Mouse (Mus musculus) liver, embryonic 16.5 days (tissue): ENCODE data around the gene Itga11. TPM values are rescaled to one million over a fixed set of nuclear protein-coding genes. Genes with fewer than 3 reads are reported as not detected.
"Not testable (repeated sequence)": the region's sequence is repeated elsewhere in the genome, so short reads cannot be mapped to it uniquely, and the experiment has no call there.

Source experiments
- ATAC-seq: fragments of 200-750 bp; cut with Nextera tagmentation; 2 replicates; pipeline ENCODE4 v1.8.0; 2017; ENCODE audit warnings: low read depth, mild to moderate bottlenecking, moderate number of reproducible peaks, moderate library complexity
- H3K27ac ChIP-seq: fragments of 300-500 bp; sonication (generic); 2 replicates; pipeline ENCODE4 v1.5.1; 2014; ENCODE audit warnings: mild to moderate bottlenecking, low read length
- H3K27me3 ChIP-seq: fragments of 300-500 bp; sonication (generic); 2 replicates; pipeline ENCODE4 v1.6.1; 2014; ENCODE audit warnings: low read depth, low read length, mixed read lengths; ENCODE audit not compliant: control insufficient read depth, insufficient read depth
- H3K36me3 ChIP-seq: fragments of 300-500 bp; sonication (generic); 2 replicates; pipeline ENCODE4 v1.6.1; 2014; ENCODE audit warnings: mild to moderate bottlenecking; ENCODE audit not compliant: control insufficient read depth, insufficient read depth
- H3K4me1 ChIP-seq: fragments of 300-500 bp; sonication (generic); 2 replicates; pipeline ENCODE4 v1.6.1; 2014; ENCODE audit warnings: low read depth, low read length, mixed read lengths; ENCODE audit not compliant: control insufficient read depth
- H3K4me2 ChIP-seq: fragments of 300-500 bp; sonication (generic); 2 replicates; pipeline ENCODE4 v1.6.1; 2014; ENCODE audit warnings: low read depth, low read length, mixed read lengths
- H3K4me3 ChIP-seq: fragments of 300-500 bp; sonication (generic); 2 replicates; pipeline ENCODE4 v1.5.1; 2014; ENCODE audit warnings: low read depth, mild to moderate bottlenecking, low read length
- H3K9ac ChIP-seq: fragments of 300-500 bp; sonication (generic); 2 replicates; pipeline ENCODE4 v1.6.1; 2014; ENCODE audit warnings: low read depth, low read length
- H3K9me3 ChIP-seq: fragments of 300-500 bp; sonication (generic); replicated peaks from 2 replicates; pipeline ENCODE4 v1.6.1; 2016; ENCODE audit warnings: low read length; ENCODE audit not compliant: control insufficient read depth
- WGBS: fragments of 180-500 bp; shearing (Covaris S2); extraction: QIAGEN DNeasy Blood & Tissue Kit; methylation state at CpG from one replicate; pipeline ENCODE4 v1.1.7; 2014; ENCODE audit not compliant: insufficient replicate concordance; 5-methylcytosine and 5-hydroxymethylcytosine counted together
- polyA plus RNA-seq: library from polyadenylated mRNA; unstranded; fragments of >200 nt; fragmentation: Nextera tagmentation; extraction: Ambion mirVana; gene quantifications from 2 replicates; pipeline ENCODE4 v1.2.1, GENCODE M21; 2015

The Itga11 gene
- polyA plus RNA-seq, 1 experiment from 2014 or later = 0.12 TPM

DNA sequence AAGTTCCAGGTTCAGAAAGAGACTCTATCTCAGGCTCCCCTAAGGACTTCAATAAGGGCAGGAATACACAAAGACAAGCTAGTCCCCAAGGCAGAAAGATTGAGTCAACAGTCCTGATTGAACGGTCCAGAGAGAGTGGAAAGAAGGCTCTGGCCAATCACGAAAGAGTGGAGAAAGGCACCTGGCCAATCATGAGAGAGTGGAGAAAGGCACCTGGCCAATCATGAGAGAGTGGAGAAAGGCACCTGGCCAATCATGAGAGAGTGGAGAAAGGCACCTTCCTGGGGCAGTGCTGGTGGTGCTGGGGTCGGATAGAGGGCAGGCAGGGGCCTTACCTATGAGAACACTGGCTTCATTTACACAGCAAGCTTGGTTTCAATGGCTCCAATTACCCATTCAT lies 28.2 kb upstream of the Itga11 start:
- Histone ChIP-seq H3K9me3 (no peaks in the 10 kb centered on the region), H3K27ac (no peak overlapping the region), H3K36me3 (no peaks in the 10 kb centered on the region), H3K27me3 (no peaks in the 10 kb centered on the region), H3K4me3 (no peak overlapping the region), H3K9ac (no peak overlapping the region), H3K4me2 (no peak overlapping the region), H3K4me1 (no peaks in the 10 kb centered on the region)
- no peak for ATAC-seq
- 66% methylated on average over 3 of the region's 3 CpGs for WGBS

GRCm38 (mm10) chr9:62650764-62651163 lies 26.9 kb upstream of the Itga11 start:
- no peaks in the 10 kb centered on the region for H3K9me3 ChIP-seq
- ATAC-seq = no peak
- no peaks in the 10 kb centered on the region for H3K4me1 ChIP-seq
- no peak overlapping the region for H3K27ac ChIP-seq
- no peak overlapping the region for H3K4me3 ChIP-seq
- 66% methylated on average over 6 of the region's 6 CpGs for WGBS
- H3K27me3 ChIP-seq = no peaks in the 10 kb centered on the region
- no peak overlapping the region for H3K9ac ChIP-seq
- H3K4me2 ChIP-seq = no peak overlapping the region
- no peaks in the 10 kb centered on the region for H3K36me3 ChIP-seq

DNA sequence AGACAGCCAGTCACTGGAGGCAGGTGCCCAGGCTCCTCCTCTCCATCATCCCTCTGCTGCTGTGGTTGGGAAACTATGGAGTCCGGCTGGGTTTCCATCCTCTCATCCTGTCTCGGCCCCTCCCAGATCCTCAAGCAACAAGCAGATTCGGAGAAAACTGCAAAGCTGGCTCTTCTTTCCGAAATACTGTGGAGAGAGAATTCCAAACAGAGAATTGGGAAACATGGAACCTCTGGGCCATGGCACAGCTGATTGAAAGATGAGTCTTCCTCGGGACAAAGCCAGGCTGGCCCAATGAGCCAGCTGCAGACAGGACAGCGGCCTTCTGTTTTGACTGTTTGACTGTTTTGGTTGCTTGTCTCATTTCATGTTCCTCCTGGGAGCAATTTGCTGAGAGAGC lies 23.3 kb upstream of the Itga11 start:
- no peaks in the 10 kb centered on the region for H3K4me1 ChIP-seq
- no peaks in the 10 kb centered on the region for H3K36me3 ChIP-seq
- no peak overlapping the region for H3K27ac ChIP-seq
- 63% methylated on average over 6 of the region's 6 CpGs for WGBS
- H3K9me3 ChIP-seq = no peaks in the 10 kb centered on the region
- no peak overlapping the region for H3K9ac ChIP-seq
- ATAC-seq = no peak
- H3K4me2 ChIP-seq = no peak overlapping the region
- H3K27me3 ChIP-seq = no peaks in the 10 kb centered on the region
- no peak overlapping the region for H3K4me3 ChIP-seq

- no peak overlapping the region for H3K27ac ChIP-seq
- no peaks in the 10 kb centered on the region for H3K27me3 ChIP-seq
- no peak overlapping the region for H3K4me2 ChIP-seq
- ATAC-seq = no peak
- no peaks in the 10 kb centered on the region for H3K36me3 ChIP-seq
- 69% methylated on average over 3 of the region's 3 CpGs for WGBS
- H3K4me1 ChIP-seq = no peaks in the 10 kb centered on the region
- no peaks in the 10 kb centered on the region for H3K9me3 ChIP-seq
- H3K4me3 ChIP-seq = no peak overlapping the region
- H3K9ac ChIP-seq = no peak overlapping the region
Measured at GRCm38 (mm10) chr9:62658016-62658415, 19.6 kb upstream of the Itga11 start.

- H3K4me2 ChIP-seq = no peak overlapping the region
- H3K36me3 ChIP-seq = no peaks in the 10 kb centered on the region
- no peaks in the 10 kb centered on the region for H3K9me3 ChIP-seq
- no peak overlapping the region for H3K4me3 ChIP-seq
- no peak overlapping the region for H3K9ac ChIP-seq
- no peaks in the 10 kb centered on the region for H3K27me3 ChIP-seq
- no peak for ATAC-seq
- WGBS = 58% methylated on average over 4 of the region's 4 CpGs
- H3K4me1 ChIP-seq = no peaks in the 10 kb centered on the region
- H3K27ac ChIP-seq = no peak overlapping the region
Measured at GRCm38 (mm10) chr9:62659026-62659425, 18.6 kb upstream of the Itga11 start.

DNA sequence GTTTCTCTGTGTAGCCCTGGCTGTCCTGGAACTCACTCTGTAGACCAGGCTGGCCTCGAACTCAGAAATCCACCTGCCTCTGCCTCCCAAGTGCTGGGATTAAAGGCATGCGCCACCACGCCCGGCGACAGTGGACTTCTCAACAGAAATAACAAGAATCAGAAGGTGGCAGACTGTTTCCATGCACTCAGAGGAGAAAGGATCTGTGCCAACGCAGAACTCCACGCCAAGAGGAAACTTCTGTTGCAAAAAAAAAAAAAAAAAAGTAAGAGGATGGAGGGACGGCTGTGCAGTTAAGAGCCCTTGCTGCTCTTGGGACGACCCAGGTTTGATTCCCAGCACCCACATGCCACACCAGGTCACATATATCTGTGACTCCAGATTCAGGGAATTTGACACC lies 16.7 kb upstream of the Itga11 start:
- H3K4me1 ChIP-seq, H3K4me3 ChIP-seq, H3K9ac ChIP-seq, H3K27ac ChIP-seq, H3K27me3 ChIP-seq, H3K4me2 ChIP-seq, ATAC-seq, H3K36me3 ChIP-seq, H3K9me3 ChIP-seq: not testable (repeated sequence)
- 84% methylated on average over 9 of the region's 9 CpGs for WGBS

DNA sequence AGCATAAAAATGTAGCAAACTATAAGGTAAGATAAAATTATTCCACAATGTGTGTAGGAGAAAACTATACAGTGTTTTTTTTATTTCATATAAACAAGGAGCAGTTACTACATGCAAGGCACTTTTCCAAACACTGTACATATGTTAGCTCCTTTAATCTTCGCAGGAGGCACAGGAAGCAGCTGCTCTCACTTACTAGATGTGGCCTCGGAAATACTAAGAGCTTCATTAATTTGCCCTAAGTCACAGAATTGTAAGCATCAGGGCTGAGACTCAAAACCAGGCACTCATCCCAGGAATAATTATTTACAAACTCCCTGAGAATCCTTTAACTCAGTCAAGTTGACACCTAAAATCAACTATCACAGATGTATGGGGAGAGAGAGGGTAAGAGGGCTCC lies 14.2 kb upstream of the Itga11 start:
- no peak overlapping the region for H3K27ac ChIP-seq
- H3K4me3 ChIP-seq = no peak overlapping the region
- H3K4me1 ChIP-seq = no peaks in the 10 kb centered on the region
- ATAC-seq = no peak
- WGBS = 49% methylated on average over 2 of the region's 2 CpGs
- H3K9ac ChIP-seq = no peak overlapping the region
- H3K27me3 ChIP-seq = no peaks in the 10 kb centered on the region
- no peaks in the 10 kb centered on the region for H3K9me3 ChIP-seq
- no peak overlapping the region for H3K4me2 ChIP-seq
- no peaks in the 10 kb centered on the region for H3K36me3 ChIP-seq

DNA sequence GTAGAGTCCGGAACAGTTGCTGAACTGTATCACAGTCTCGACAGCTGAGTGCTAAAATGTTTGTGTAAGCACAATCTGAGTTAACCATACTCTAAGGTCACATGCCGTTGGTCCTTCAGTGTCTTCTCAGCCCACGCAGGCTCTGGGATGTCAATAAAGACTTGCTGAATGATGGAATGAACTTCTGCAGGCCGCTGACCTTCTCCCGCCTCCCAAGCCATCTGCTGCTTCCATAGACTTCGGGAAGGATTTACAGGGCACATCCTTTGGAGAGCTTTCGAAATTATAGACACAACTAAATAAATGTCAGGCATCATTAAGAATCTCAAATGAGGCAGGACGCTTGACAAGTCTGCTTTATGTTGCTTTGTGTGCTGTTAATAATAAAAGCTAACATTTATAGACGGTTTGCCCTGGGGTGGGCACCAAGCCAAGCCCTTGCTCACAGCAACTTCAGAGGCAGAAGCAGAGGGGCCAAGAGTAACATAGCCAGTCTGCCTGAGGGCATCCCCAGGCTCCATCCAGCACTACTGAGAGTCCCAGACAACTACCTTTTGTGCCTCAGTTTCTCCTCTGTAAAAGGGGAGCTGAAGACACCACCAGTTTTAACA lies 13.4 kb upstream of the Itga11 start:
- H3K36me3 ChIP-seq = no peaks in the 10 kb centered on the region
- H3K27ac ChIP-seq = no peak overlapping the region
- H3K4me1 ChIP-seq = no peaks in the 10 kb centered on the region
- ATAC-seq = no peak
- no peak overlapping the region for H3K9ac ChIP-seq
- H3K4me2 ChIP-seq = no peak overlapping the region
- WGBS = 57% methylated on average over 10 of the region's 10 CpGs
- no peaks in the 10 kb centered on the region for H3K27me3 ChIP-seq
- no peaks in the 10 kb centered on the region for H3K9me3 ChIP-seq
- no peak overlapping the region for H3K4me3 ChIP-seq

DNA sequence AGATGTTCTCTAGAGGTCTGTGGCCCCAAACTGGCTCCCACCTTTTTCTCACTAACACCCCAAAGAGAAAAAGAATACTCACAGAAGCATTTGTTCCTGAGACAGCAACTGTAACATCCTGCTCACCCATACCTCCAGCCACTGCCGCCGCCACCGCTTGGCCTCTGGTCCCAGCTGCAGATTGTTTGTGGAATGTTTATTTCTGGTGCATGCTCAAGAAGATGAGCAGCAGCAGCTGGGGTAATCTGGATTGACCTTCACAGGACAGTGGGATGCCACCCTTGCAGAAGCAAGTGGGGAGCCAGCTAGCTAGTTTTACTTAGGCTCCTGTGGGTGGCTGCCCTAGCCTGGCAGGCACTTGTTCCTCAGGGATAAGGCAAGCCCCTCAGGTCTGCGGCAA lies 11.7 kb upstream of the Itga11 start:
- no peak for ATAC-seq
- Histone ChIP-seq H3K4me1 (no peaks in the 10 kb centered on the region), H3K27ac (no peak overlapping the region), H3K9me3 (no peaks in the 10 kb centered on the region), H3K27me3 (no peaks in the 10 kb centered on the region), H3K9ac (no peak overlapping the region), H3K4me2 (no peak overlapping the region), H3K4me3 (no peak overlapping the region), H3K36me3 (no peaks in the 10 kb centered on the region)
- 56% methylated on average over 4 of the region's 4 CpGs for WGBS
